ENCODE assay signal across 28 mouse cellular contexts in the genomic region with DNA sequence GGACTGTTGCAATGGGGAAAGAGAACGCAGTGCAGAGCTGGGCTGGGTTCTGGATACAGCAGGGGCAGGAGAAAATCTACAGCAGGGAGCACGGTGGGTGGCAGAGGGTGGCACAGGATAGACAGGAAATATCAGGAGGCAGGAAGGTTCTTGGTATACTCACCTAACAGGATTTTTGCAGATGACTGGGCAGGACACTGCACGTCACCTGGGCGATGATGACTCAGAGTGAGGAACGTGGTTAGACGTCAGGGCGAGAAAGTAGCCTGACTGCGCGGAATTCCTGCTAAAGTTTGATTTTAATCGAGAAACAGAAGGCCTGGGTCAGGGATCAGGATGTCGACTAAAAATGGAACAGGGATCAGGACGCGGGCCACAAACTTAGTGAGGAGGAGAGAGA. TPM values are rescaled to one million over a fixed set of nuclear protein-coding genes. Genes with fewer than 3 reads are reported as not detected.
"Had no signal": no experiment of that assay in that cellular context is flagged by ENCODE, and none has a peak within 500 bp of the region (broad histone marks: within the 10 kb centered on the region; RNA-seq: fewer than 3 reads in every experiment).

No protein-coding gene starts in this region.

- H3K4me3 ChIP-seq: heart, adult 2 months; heart, embryonic 13.5 days; heart, embryonic 15.5 days; hindbrain, embryonic 13.5 days; hindbrain, embryonic 15.5 days; kidney, embryonic 15.5 days; limb, embryonic 10.5 days; limb, embryonic 12.5 days had no signal

- DNase-seq: gastrocnemius, postnatal 10 days; gastrocnemius, postnatal 25 days; heart, adult 2 months; heart, postnatal 14 days; heart, postnatal 36 days; kidney, adult 11 months; kidney, adult 2 months; kidney, adult 9 months; kidney, postnatal 14 days; kidney, postnatal 36 days; layer of hippocampus, adult 9-11 months; liver had no signal

- H3K27ac ChIP-seq: heart, adult 2 months; heart, embryonic 13.5 days; heart, embryonic 15.5 days; hindbrain, embryonic 13.5 days; hindbrain, embryonic 15.5 days; hindbrain, postnatal 0 days; kidney, embryonic 15.5 days; kidney, postnatal 0 days; limb, embryonic 10.5 days; limb, embryonic 12.5 days had no signal

RNA-seq across cellular contexts. Expression of gene Il1b, which starts 36.7 kb away (rescaled TPM):
- total RNA-seq: gastrocnemius, adult 18-20 months; gastrocnemius, postnatal 25 days; layer of hippocampus, adult 18-20 months; layer of hippocampus, postnatal 14 days; left cerebral cortex, postnatal 10 days had no signal
- polyA plus RNA-seq: forebrain, embryonic 16.5 days; heart, embryonic 11.5 days; heart, embryonic 13.5 days; hindbrain, embryonic 11.5 days; hindbrain, embryonic 13.5 days; hindbrain, embryonic 15.5 days; hindbrain, postnatal 0 days; kidney, embryonic 15.5 days; limb, embryonic 10.5 days; limb, embryonic 12.5 days had no signal
